Mouse (Mus musculus) liver, postnatal 0 days (tissue): ENCODE results near the gene Acpp. TPM values are rescaled to one million over a fixed set of nuclear protein-coding genes. Genes with fewer than 3 reads are reported as not detected.

Experiments used
- ATAC-seq: fragments of 200-750 bp; cut with Nextera tagmentation; 2 replicates; pipeline ENCODE4 v1.8.0; 2017; ENCODE audit warnings: mild to moderate bottlenecking, moderate library complexity
- DNase-seq: peaks from one replicate; pipeline ENCODE4 v3.0.0-alpha.2; 2016
- H3K27ac ChIP-seq: fragments of 300-500 bp; sonication (generic); 2 replicates; pipeline ENCODE4 v1.5.1; 2014; ENCODE audit warnings: antibody characterized with exemption, moderate library complexity, mild to moderate bottlenecking, low read depth
- H3K27me3 ChIP-seq: fragments of 300-500 bp; sonication (generic); 2 replicates; pipeline ENCODE4 v1.6.1; 2014; ENCODE audit warnings: low read length, control low read depth, mixed read lengths; ENCODE audit not compliant: insufficient read depth
- H3K36me3 ChIP-seq: fragments of 300-500 bp; sonication (generic); replicated peaks from 2 replicates; pipeline ENCODE4 v1.6.1; 2014; ENCODE audit warnings: mild to moderate bottlenecking, control low read depth, low read length, moderate library complexity, mixed read lengths; ENCODE audit not compliant: insufficient read depth
- H3K4me1 ChIP-seq: fragments of 300-500 bp; sonication (generic); 2 replicates; pipeline ENCODE4 v1.6.1; 2014; ENCODE audit warnings: antibody characterized with exemption, mild to moderate bottlenecking, control low read depth; ENCODE audit not compliant: insufficient read depth
- H3K4me2 ChIP-seq: fragments of 300-500 bp; sonication (generic); 2 replicates; pipeline ENCODE4 v1.6.1; 2014; ENCODE audit warnings: low read depth, mild to moderate bottlenecking, low read length, moderate library complexity, mixed read lengths
- H3K4me3 ChIP-seq: fragments of 300-500 bp; sonication (generic); 2 replicates; pipeline ENCODE4 v1.5.1; 2014; ENCODE audit warnings: low read depth, low read length
- H3K9ac ChIP-seq: fragments of 300-500 bp; sonication (generic); replicated peaks from 2 replicates; pipeline ENCODE4 v1.6.1; 2014; ENCODE audit warnings: mild to moderate bottlenecking, moderate library complexity
- H3K9me3 ChIP-seq: fragments of 300-500 bp; sonication (generic); 2 replicates; pipeline ENCODE4 v1.6.1; 2016; ENCODE audit warnings: mild to moderate bottlenecking, control low read depth, low read length, mixed read lengths
- CTCF ChIP-seq: sonication (generic); IDR thresholded peaks from 2 replicates; pipeline ENCODE4 v1.5.1; 2016; ENCODE audit warnings: antibody characterized with exemption, low read depth
- EP300 ChIP-seq: IDR thresholded peaks from 2 replicates; pipeline ENCODE4 v1.6.1; 2016; ENCODE audit warnings: antibody characterized with exemption, low read depth, mild to moderate bottlenecking
- WGBS: fragments of 180-500 bp; shearing (Covaris S2); extraction: QIAGEN DNeasy Blood & Tissue Kit; methylation state at CpG from one replicate; pipeline ENCODE4 v1.1.7; 2014; ENCODE audit not compliant: insufficient replicate concordance; 5-methylcytosine and 5-hydroxymethylcytosine counted together
- polyA plus RNA-seq: library from polyadenylated mRNA; unstranded; fragments of >200 nt; fragmentation: Nextera tagmentation; extraction: Ambion mirVana; gene quantifications from 2 replicates; pipeline ENCODE4 v1.2.1, GENCODE M21; 2015

Gene Acpp
- polyA plus RNA-seq, 1 experiment from 2014 or later: 0.79 TPM

DNA sequence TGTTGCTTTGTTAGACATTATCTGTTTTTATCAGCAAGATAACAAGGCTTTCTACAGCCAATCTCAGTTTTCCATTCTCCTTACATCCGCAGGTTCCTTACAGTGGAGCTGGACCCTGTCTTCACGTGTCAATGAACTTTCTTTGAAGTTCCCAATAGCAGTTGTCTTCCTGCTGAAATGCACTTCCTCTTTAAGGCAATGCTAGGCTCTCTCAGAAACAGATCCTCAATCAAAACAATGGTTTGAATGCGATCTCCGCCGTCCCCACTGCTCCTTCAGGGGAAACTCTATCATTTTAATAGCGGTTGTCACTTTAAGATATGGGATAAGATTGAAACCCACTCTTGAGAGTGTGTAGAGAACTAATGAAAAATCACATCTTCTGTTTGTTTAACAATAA, 52.6 kb downstream of the Acpp start:
- 0 out of 2 replicates have a peak, but pooled peaks cover 2% of the 10 kb centered on the region for H3K4me1 ChIP-seq
- 40% methylated on average over 6 of the region's 6 CpGs for WGBS
- no peaks in the 10 kb centered on the region for H3K36me3 ChIP-seq
- no peaks in the 10 kb centered on the region for H3K27me3 ChIP-seq
- H3K4me2 ChIP-seq: no peak overlapping the region
- no peak overlapping the region for H3K9ac ChIP-seq
- ATAC-seq (no peak), DNase-seq (no peak)
- H3K9me3 ChIP-seq: no peaks in the 10 kb centered on the region
- H3K27ac ChIP-seq: no peak overlapping the region
- TF ChIP-seq EP300 (no peak), CTCF (no peak)
- H3K4me3 ChIP-seq: no peak overlapping the region

GRCm38 (mm10) chr9:104282536-104282935, 55.0 kb downstream of the Acpp start:
- ATAC-seq: no peak
- 0 out of 2 replicates have a peak, but pooled peaks cover 2% of the 10 kb centered on the region for H3K4me1 ChIP-seq
- 51% methylated on average over 8 of the region's 8 CpGs for WGBS
- no peak overlapping the region for H3K9ac ChIP-seq
- no peak for DNase-seq
- no peak overlapping the region for H3K4me3 ChIP-seq
- no peak overlapping the region for H3K27ac ChIP-seq
- H3K36me3 ChIP-seq: no peaks in the 10 kb centered on the region
- H3K27me3 ChIP-seq: no peaks in the 10 kb centered on the region
- no peak overlapping the region for H3K4me2 ChIP-seq
- TF ChIP-seq CTCF (no peak), EP300 (no peak)
- H3K9me3 ChIP-seq: no peaks in the 10 kb centered on the region

GRCm38 (mm10) chr9:104281737-104282136, 55.8 kb downstream of the Acpp start:
- 60% methylated on average over 5 of the region's 5 CpGs for WGBS
- TF ChIP-seq EP300 (no peak), CTCF (no peak)
- H3K4me1 ChIP-seq: 0 out of 2 replicates have a peak, but pooled peaks cover 2% of the 10 kb centered on the region
- H3K27ac ChIP-seq: no peak overlapping the region
- DNase-seq (no peak), ATAC-seq (no peak)
- no peaks in the 10 kb centered on the region for H3K9me3 ChIP-seq
- H3K4me2 ChIP-seq: no peak overlapping the region
- no peaks in the 10 kb centered on the region for H3K36me3 ChIP-seq
- H3K9ac ChIP-seq: no peak overlapping the region
- H3K27me3 ChIP-seq: no peaks in the 10 kb centered on the region
- H3K4me3 ChIP-seq: no peak overlapping the region

DNA sequence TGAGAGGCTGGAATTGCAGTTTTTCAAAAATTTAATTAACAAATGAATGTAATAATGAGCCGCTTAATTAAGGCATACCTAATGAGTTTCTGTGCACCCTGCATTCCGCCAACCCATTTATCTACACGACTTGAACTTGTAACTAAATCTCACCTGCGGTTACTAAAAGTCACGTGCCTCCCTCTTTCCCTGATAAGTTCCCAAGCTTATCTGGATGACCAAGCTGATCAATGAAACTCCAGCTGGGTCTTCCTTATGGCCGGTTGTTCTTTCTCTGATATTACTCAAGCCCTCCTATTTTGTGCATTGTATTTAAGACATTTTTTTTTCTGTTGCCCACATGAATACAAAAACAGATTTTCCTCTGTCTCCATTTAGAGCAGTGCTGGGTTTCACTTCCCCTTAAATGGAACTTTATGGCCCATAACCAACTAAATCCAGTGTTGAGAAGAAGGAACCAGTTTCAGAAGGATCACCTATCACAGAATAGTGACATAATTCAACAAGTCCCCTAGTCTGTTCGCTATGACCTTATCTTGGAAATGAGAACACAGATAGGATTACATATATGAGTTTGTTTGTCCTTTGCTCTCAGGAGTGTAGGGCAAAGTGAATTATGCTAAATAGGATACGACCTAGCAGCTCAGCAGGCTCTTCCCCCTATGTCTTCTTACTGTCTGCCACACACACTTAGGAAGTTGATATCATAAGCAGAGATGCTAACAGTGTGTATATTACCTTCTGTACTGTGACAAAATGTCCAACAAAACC, 56.6 kb downstream of the Acpp start:
- no peaks in the 10 kb centered on the region for H3K27me3 ChIP-seq
- no peak for TF ChIP-seq EP300
- TF ChIP-seq CTCF: no peak
- 0 out of 2 replicates have a peak, but pooled peaks cover 2% of the 10 kb centered on the region for H3K4me1 ChIP-seq
- WGBS: 53% methylated on average over 8 of the region's 8 CpGs
- H3K36me3 ChIP-seq: no peaks in the 10 kb centered on the region
- ATAC-seq: 0 out of 2 replicates have a peak, but pooled peaks have one; percentile 17
- no peak for DNase-seq
- no peak overlapping the region for H3K27ac ChIP-seq
- no peaks in the 10 kb centered on the region for H3K9me3 ChIP-seq
- no peak overlapping the region for H3K4me2 ChIP-seq
- no peak overlapping the region for H3K4me3 ChIP-seq
- no peak overlapping the region for H3K9ac ChIP-seq

GRCm38 (mm10) chr9:104277528-104278162, 59.9 kb downstream of the Acpp start:
- WGBS: 19% methylated on average over 18 of the region's 18 CpGs
- Histone ChIP-seq H3K36me3 (no peaks in the 10 kb centered on the region), H3K9ac (no peak overlapping the region; the same call in 1 of the 2 replicates), H3K27me3 (no peaks in the 10 kb centered on the region), H3K9me3 (no peaks in the 10 kb centered on the region), H3K4me3 (no peak overlapping the region), H3K27ac (no peak overlapping the region), H3K4me1 (0 out of 2 replicates have a peak, but pooled peaks cover 2% of the 10 kb centered on the region), H3K4me2 (no peak overlapping the region)
- DNase-seq: peak; percentile 19
- TF ChIP-seq CTCF (peak; percentile 79), EP300 (no peak)
- no peak; the same call in 1 of the 2 replicates for ATAC-seq

DNA sequence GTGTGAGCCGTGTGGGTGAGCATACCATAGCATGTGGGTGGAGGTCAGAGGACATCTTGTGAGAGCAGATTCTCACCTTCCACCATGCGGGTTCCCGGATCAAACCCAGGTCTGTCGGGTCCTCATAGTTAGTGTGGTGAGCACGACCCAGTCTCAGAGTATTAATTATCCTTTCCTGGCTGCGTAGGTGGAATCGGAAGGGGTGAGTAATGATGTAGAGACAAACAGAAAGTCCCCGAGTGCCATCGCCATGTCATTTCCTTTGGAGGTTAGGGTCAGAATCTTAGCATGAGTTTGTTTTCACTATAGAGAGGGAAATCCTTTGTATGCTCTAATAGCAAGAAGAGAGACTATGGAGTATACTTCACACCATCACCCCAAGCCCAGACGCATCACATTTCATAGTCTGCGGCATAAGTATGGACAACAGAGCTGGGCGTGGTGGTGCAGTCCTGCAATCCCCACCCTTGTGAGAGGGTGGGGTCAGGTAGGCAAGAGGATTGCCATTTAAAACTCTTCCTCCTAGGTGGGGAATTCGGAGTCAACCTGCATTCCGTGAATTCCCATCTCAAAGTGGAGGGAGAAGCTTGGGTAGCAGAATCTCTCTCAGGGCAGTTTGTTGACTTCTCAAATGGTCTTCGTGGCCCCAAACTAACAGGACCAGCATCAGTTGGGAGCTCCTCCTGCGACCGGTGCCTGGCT, 62.3 kb downstream of the Acpp start:
- 74% methylated on average over 17 of the region's 17 CpGs for WGBS

More for the DNA sequence above, 62.3 kb downstream of the Acpp start:
- no peaks in the 10 kb centered on the region for H3K27me3 ChIP-seq
- H3K4me2 ChIP-seq: no peak overlapping the region
- H3K27ac ChIP-seq: no peak overlapping the region
- no peak for DNase-seq
- H3K4me3 ChIP-seq: no peak overlapping the region
- no peak for ATAC-seq
- no peaks in the 10 kb centered on the region for H3K4me1 ChIP-seq
- TF ChIP-seq CTCF: no peak
- no peak for TF ChIP-seq EP300
- no peaks in the 10 kb centered on the region for H3K36me3 ChIP-seq
- H3K9me3 ChIP-seq: no peaks in the 10 kb centered on the region
- H3K9ac ChIP-seq: no peak overlapping the region
